Mouse (Mus musculus): ENCODE data around the gene Il17rc. TPM values are rescaled to one million over a fixed set of nuclear protein-coding genes. Genes with fewer than 3 reads are reported as not detected.

Gene Il17rc
- 1 to 10 TPM; 4.6 to 5.7 TPM for total RNA-seq (2021)

GRCm38 (mm10) chr6:113471297-113471936, at the start of gene Il17rc:
Il17rc (plus strand) TSS chr6:113471427.
- no peak for DNase-seq (ENCODE audit: low spot score in 2 of 2)
- intact Hi-C loops (cut with DNase I) = no loop called here

- intact Hi-C loops (cut with DNase I) = no loop called here
- no peak for DNase-seq (ENCODE audit: low spot score in 2 of 2)
Measured at GRCm38 (mm10) chr6:113423000-113423399, 48.2 kb upstream of the Il17rc start.

- no peak for DNase-seq (ENCODE audit: low spot score in 2 of 2)
- intact Hi-C loops (cut with DNase I) = no loop called here
Measured at GRCm38 (mm10) chr6:113424187-113424586, 47.0 kb upstream of the Il17rc start.

GRCm38 (mm10) chr6:113426696-113427095, 44.5 kb upstream of the Il17rc start:
- intact Hi-C loops (cut with DNase I) = no loop called here
- no peak for DNase-seq (ENCODE audit: low spot score in 2 of 2)

GRCm38 (mm10) chr6:113427397-113427796, 43.8 kb upstream of the Il17rc start:
- no peak for DNase-seq (ENCODE audit: low spot score in 2 of 2)
- intact Hi-C loops (cut with DNase I) = no loop called here

GRCm38 (mm10) chr6:113428006-113428405, 43.2 kb upstream of the Il17rc start:
- intact Hi-C loops (cut with DNase I) = no loop called here
- no peak for DNase-seq (ENCODE audit: low spot score in 2 of 2)

- intact Hi-C loops (cut with DNase I) = no loop called here
- DNase-seq (ENCODE audit: low spot score in 2 of 2) = no peak
Measured at GRCm38 (mm10) chr6:113429965-113430364, 41.3 kb upstream of the Il17rc start.

GRCm38 (mm10) chr6:113430846-113431245, 40.4 kb upstream of the Il17rc start:
- intact Hi-C loops (cut with DNase I) = no loop called here
- DNase-seq (ENCODE audit: low spot score in 2 of 2) = no peak

- intact Hi-C loops (cut with DNase I) = no loop called here
- DNase-seq (ENCODE audit: low spot score in 2 of 2) = no peak
Measured at GRCm38 (mm10) chr6:113431801-113432200, 39.4 kb upstream of the Il17rc start.

- DNase-seq (ENCODE audit: low spot score in 2 of 2) = no peak
- intact Hi-C loops (cut with DNase I) = no loop called here
Measured at GRCm38 (mm10) chr6:113433661-113434060, 37.6 kb upstream of the Il17rc start.

- intact Hi-C loops (cut with DNase I) = no loop called here
Measured at GRCm38 (mm10) chr6:113434691-113435090, 36.5 kb upstream of the Il17rc start.

GRCm38 (mm10) chr6:113435664-113436205, 35.5 kb upstream of the Il17rc start, which contains the start of gene Cidec:
Cidec (minus strand) TSS chr6:113435760.
- intact Hi-C loops (cut with DNase I) = no loop called here
- DNase-seq (ENCODE audit: low spot score in 2 of 2) = no peak

More at GRCm38 (mm10) chr6:113434691-113435090, 36.5 kb upstream of the Il17rc start:
- DNase-seq (ENCODE audit: low spot score in 2 of 2) = no peak

GRCm38 (mm10) chr6:113437135-113437534, 34.1 kb upstream of the Il17rc start:
- intact Hi-C loops (cut with DNase I) = no loop called here
- DNase-seq (ENCODE audit: low spot score in 2 of 2) = no peak

GRCm38 (mm10) chr6:113438721-113439430, 32.4 kb upstream of the Il17rc start:
- DNase-seq (ENCODE audit: low spot score in 2 of 2) = no peak
- intact Hi-C loops (cut with DNase I) = no loop called here

- no peak for DNase-seq (ENCODE audit: low spot score in 2 of 2)
- intact Hi-C loops (cut with DNase I) = no loop called here
Measured at GRCm38 (mm10) chr6:113440686-113441085, 30.5 kb upstream of the Il17rc start.

- DNase-seq (ENCODE audit: low spot score in 2 of 2) = peak; percentile 54 to 74
- intact Hi-C loops (cut with DNase I) = no loop called here
Measured at GRCm38 (mm10) chr6:113441147-113441680, 30.0 kb upstream of the Il17rc start.

- no peak for DNase-seq (ENCODE audit: low spot score in 2 of 2)
- intact Hi-C loops (cut with DNase I) = loop anchor here (1.0 kb wide), 1 partner anchor 27 kb away; no protein-coding TSS in a partner anchor
Measured at GRCm38 (mm10) chr6:113442087-113442441, 29.2 kb upstream of the Il17rc start.

- intact Hi-C loops (cut with DNase I) = loop anchor here (1.0 kb wide), 1 partner anchor 27 kb away; no protein-coding TSS in a partner anchor
Measured at GRCm38 (mm10) chr6:113442442-113443090, 28.7 kb upstream of the Il17rc start, which contains the start of gene Jagn1. Jagn1 (plus strand) TSS chr6:113442569.

GRCm38 (mm10) chr6:113443091-113443490, 28.1 kb upstream of the Il17rc start:
- no peak for DNase-seq (ENCODE audit: low spot score in 2 of 2)

More at GRCm38 (mm10) chr6:113442442-113443090, 28.7 kb upstream of the Il17rc start, which contains the start of gene Jagn1:
- DNase-seq (ENCODE audit: low spot score in 2 of 2) = peak; percentile 88 to 93

More at GRCm38 (mm10) chr6:113443091-113443490, 28.1 kb upstream of the Il17rc start:
- intact Hi-C loops (cut with DNase I) = no loop called here

Data from left cerebral cortex, postnatal 25 days (tissue).